Mouse (Mus musculus) limb, embryonic 11.5 days (tissue): ENCODE data around the gene Pla2g5. TPM values are rescaled to one million over a fixed set of nuclear protein-coding genes. Genes with fewer than 3 reads are reported as not detected.
"Not testable (repeated sequence)": the region's sequence is repeated elsewhere in the genome, so short reads cannot be mapped to it uniquely, and the experiment has no call there.

Experiments used
- ATAC-seq: fragments of 200-750 bp; cut with Nextera tagmentation; 2 replicates; pipeline ENCODE4 v1.8.0; 2017; ENCODE audit warnings: low read depth; ENCODE audit not compliant: insufficient number of reproducible peaks, low FRiP score, low TSS enrichment
- DNase-seq: peaks from one replicate; pipeline ENCODE4 v3.0.0-alpha.2; 2015; ENCODE audit warnings: low spot score
- H3K27ac ChIP-seq: fragments of 300-500 bp; sonication (generic); replicated peaks from 2 replicates; pipeline ENCODE4 v1.5.1; 2014; ENCODE audit warnings: low read depth, mild to moderate bottlenecking, low read length
- H3K27me3 ChIP-seq: fragments of 300-500 bp; sonication (generic); 2 replicates; pipeline ENCODE4 v1.6.1; 2014; ENCODE audit warnings: mild to moderate bottlenecking, low read length, mixed read lengths; ENCODE audit not compliant: control insufficient read depth, insufficient read depth
- H3K36me3 ChIP-seq: fragments of 300-500 bp; sonication (generic); 2 replicates; pipeline ENCODE4 v1.6.1; 2014; ENCODE audit warnings: mild to moderate bottlenecking, low read length, moderate library complexity, mixed read lengths; ENCODE audit not compliant: control insufficient read depth, insufficient read depth
- H3K4me1 ChIP-seq: fragments of 300-500 bp; sonication (generic); 2 replicates; pipeline ENCODE4 v1.6.1; 2014; ENCODE audit warnings: low read length, mixed read lengths; ENCODE audit not compliant: control insufficient read depth, insufficient read depth
- H3K4me2 ChIP-seq: fragments of 300-500 bp; sonication (generic); 2 replicates; pipeline ENCODE4 v1.6.1; 2014; ENCODE audit warnings: low read depth, mild to moderate bottlenecking, moderate library complexity; ENCODE audit not compliant: severe bottlenecking
- H3K4me3 ChIP-seq: fragments of 300-500 bp; sonication (generic); 2 replicates; pipeline ENCODE4 v1.5.1; 2014; ENCODE audit warnings: low read depth, low read length
- H3K9ac ChIP-seq: fragments of 300-500 bp; sonication (generic); 2 replicates; pipeline ENCODE4 v1.6.1; 2014; ENCODE audit warnings: mild to moderate bottlenecking, low read length
- H3K9me3 ChIP-seq: fragments of 300-500 bp; sonication (generic); 2 replicates; pipeline ENCODE4 v1.6.1; 2016; ENCODE audit warnings: low read length; ENCODE audit not compliant: control insufficient read depth
- WGBS: fragments of 180-500 bp; shearing (Covaris S2); extraction: QIAGEN DNeasy Blood & Tissue Kit; methylation state at CpG from one replicate; pipeline ENCODE4 v1.1.7; 2014; 5-methylcytosine and 5-hydroxymethylcytosine counted together
- polyA plus RNA-seq: library from polyadenylated mRNA; unstranded; fragments of >200 nt; fragmentation: Nextera tagmentation; extraction: Ambion mirVana; gene quantifications from 2 replicates; pipeline ENCODE4 v1.2.1, GENCODE M21; 2014

Gene Pla2g5
- polyA plus RNA-seq, 1 experiment from 2014 or later: 0.12 TPM

GRCm38 (mm10) chr4:138882179-138882578 lies 18.9 kb upstream of the Pla2g5 start:
- WGBS: 7% methylated on average over 15 of the region's 16 CpGs

GRCm38 (mm10) chr4:138880811-138881584 lies 17.7 kb upstream of the Pla2g5 start:
- no peak overlapping the region for H3K9ac ChIP-seq
- H3K9me3 ChIP-seq: no peaks in the 10 kb centered on the region
- no peaks in the 10 kb centered on the region for H3K27me3 ChIP-seq
- H3K4me3 ChIP-seq: no peak overlapping the region
- peaks cover 3% of the 10 kb centered on the region; the same call in 1 of the 2 replicates for H3K4me1 ChIP-seq
- WGBS: 89% methylated on average over 7 of the region's 7 CpGs
- no peaks in the 10 kb centered on the region for H3K36me3 ChIP-seq
- H3K27ac ChIP-seq: no peak overlapping the region
- H3K4me2 ChIP-seq: no peak overlapping the region
- ATAC-seq (no peak), DNase-seq (no peak)

More at GRCm38 (mm10) chr4:138882179-138882578, 18.9 kb upstream of the Pla2g5 start:
- no peak overlapping the region for H3K27ac ChIP-seq
- no peak overlapping the region for H3K4me3 ChIP-seq
- DNase-seq (peak; percentile 47), ATAC-seq (peak; percentile 57; the same call in 1 of the 2 replicates)
- H3K9ac ChIP-seq: 0 out of 2 replicates have a peak overlapping the region, but pooled peaks have one; percentile 32
- no peaks in the 10 kb centered on the region for H3K9me3 ChIP-seq
- H3K27me3 ChIP-seq: no peaks in the 10 kb centered on the region
- peak overlapping the region; percentile 36 for H3K4me2 ChIP-seq
- peaks cover 3% of the 10 kb centered on the region; the same call in 1 of the 2 replicates for H3K4me1 ChIP-seq
- H3K36me3 ChIP-seq: no peaks in the 10 kb centered on the region

- Histone ChIP-seq H3K9ac (no peak overlapping the region), H3K4me2 (no peak overlapping the region), H3K27ac (no peak overlapping the region), H3K36me3 (no peaks in the 10 kb centered on the region), H3K27me3 (no peaks in the 10 kb centered on the region), H3K9me3 (no peaks in the 10 kb centered on the region), H3K4me1 (peaks cover 3% of the 10 kb centered on the region; the same call in 1 of the 2 replicates), H3K4me3 (no peak overlapping the region)
- DNase-seq (no peak), ATAC-seq (no peak)
- 85% methylated on average over 11 of the region's 11 CpGs for WGBS
Measured at GRCm38 (mm10) chr4:138879808-138880207, 16.5 kb upstream of the Pla2g5 start.

- ATAC-seq (no peak), DNase-seq (no peak)
- Histone ChIP-seq H3K27ac (no peak overlapping the region), H3K36me3 (no peaks in the 10 kb centered on the region), H3K27me3 (no peaks in the 10 kb centered on the region), H3K9ac (no peak overlapping the region), H3K9me3 (no peaks in the 10 kb centered on the region), H3K4me2 (no peak overlapping the region), H3K4me3 (no peak overlapping the region), H3K4me1 (peaks cover 3% of the 10 kb centered on the region; the same call in 1 of the 2 replicates)
- 48% methylated on average over 8 of the region's 8 CpGs for WGBS
Measured at GRCm38 (mm10) chr4:138878783-138879182, 15.5 kb upstream of the Pla2g5 start.

- no peak for ATAC-seq
Measured at GRCm38 (mm10) chr4:138877731-138878130, 14.4 kb upstream of the Pla2g5 start, which contains the start of gene Pla2g2e. TSS of gene Pla2g2e (plus strand) at chr4:138877942.

GRCm38 (mm10) chr4:138875986-138876385 lies 12.7 kb upstream of the Pla2g5 start:
- no peaks in the 10 kb centered on the region for H3K9me3 ChIP-seq
- no peak overlapping the region for H3K9ac ChIP-seq
- 98% methylated on average over 2 of the region's 2 CpGs for WGBS
- H3K4me2 ChIP-seq: no peak overlapping the region
- H3K4me3 ChIP-seq: no peak overlapping the region
- no peaks in the 10 kb centered on the region for H3K36me3 ChIP-seq
- ATAC-seq: no peak
- H3K27me3 ChIP-seq: no peaks in the 10 kb centered on the region
- no peak for DNase-seq
- no peak overlapping the region for H3K27ac ChIP-seq
- no peaks in the 10 kb centered on the region for H3K4me1 ChIP-seq

More at GRCm38 (mm10) chr4:138877731-138878130, 14.4 kb upstream of the Pla2g5 start, which contains the start of gene Pla2g2e:
- Histone ChIP-seq H3K36me3 (no peaks in the 10 kb centered on the region), H3K27me3 (no peaks in the 10 kb centered on the region), H3K27ac (no peak within 1 kb of the TSS), H3K4me3 (no peak within 1 kb of the TSS), H3K9me3 (no peaks in the 10 kb centered on the region), H3K4me2 (no peak within 1 kb of the TSS), H3K4me1 (peaks cover 3% of the 10 kb centered on the region; the same call in 1 of the 2 replicates), H3K9ac (no peak within 1 kb of the TSS)
- 77% methylated on average over 4 of the region's 4 CpGs for WGBS
- no peak for DNase-seq

GRCm38 (mm10) chr4:138875275-138875674 lies 12.0 kb upstream of the Pla2g5 start:
- H3K27me3 ChIP-seq, H3K36me3 ChIP-seq, H3K9me3 ChIP-seq, H3K4me2 ChIP-seq, ATAC-seq, H3K9ac ChIP-seq, H3K27ac ChIP-seq, DNase-seq, H3K4me3 ChIP-seq, H3K4me1 ChIP-seq: not testable (repeated sequence)
- 88% methylated on average over 2 of the region's 2 CpGs for WGBS

- Histone ChIP-seq H3K27me3 (no peaks in the 10 kb centered on the region), H3K27ac (no peak within 1 kb of the TSS), H3K9me3 (no peaks in the 10 kb centered on the region), H3K4me3 (no peak within 1 kb of the TSS), H3K4me1 (no peaks in the 10 kb centered on the region), H3K36me3 (no peaks in the 10 kb centered on the region), H3K9ac (no peak within 1 kb of the TSS), H3K4me2 (no peak within 1 kb of the TSS)
- 90% methylated on average over 6 of the region's 6 CpGs for WGBS
- DNase-seq (no peak), ATAC-seq (no peak)
Measured at GRCm38 (mm10) chr4:138873864-138874263, 10.6 kb upstream of the Pla2g5 start, which contains the start of gene Gm13030. TSS of gene Gm13030 (minus strand) at chr4:138873964.
